ENCODE assay signal across 20 mouse cellular contexts in the genomic region with DNA sequence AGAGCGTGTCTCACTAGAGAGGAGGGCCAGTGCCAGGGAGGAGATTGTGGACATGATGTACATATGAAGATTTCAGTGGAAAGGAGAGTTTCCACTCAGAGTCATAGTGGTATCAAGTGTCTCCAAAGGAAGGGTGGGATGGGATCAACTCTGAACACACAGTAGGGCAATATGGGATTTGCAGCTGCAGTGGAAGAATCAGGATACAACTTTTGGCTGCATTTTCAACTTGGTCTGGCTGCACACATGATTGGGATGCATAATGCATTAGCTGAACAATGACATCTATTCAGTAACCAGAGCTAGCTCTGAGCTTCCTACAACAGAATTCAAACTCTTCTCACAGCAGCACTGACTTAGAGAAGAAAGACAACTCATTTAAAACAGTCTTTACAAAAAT. TPM values are rescaled to one million over a fixed set of nuclear protein-coding genes. Genes with fewer than 3 reads are reported as not detected.
A peak's percentile ranks its signal among the peaks of the same experiment; 100 is the strongest.
DNase-seq lines count a peak whose midpoint lies in the region; ATAC-seq lines count a peak whose summit lies in the region.
"Had no signal": no experiment of that assay in that cellular context is flagged by ENCODE, and none has a peak within 500 bp of the region (broad histone marks: within the 10 kb centered on the region; RNA-seq: fewer than 3 reads in every experiment).

No protein-coding gene starts in this region.

- intact Hi-C loops in left cerebral cortex, postnatal 10 days (cut with DNase I), result no loop called here

- no peak for DNase-seq in frontal cortex, postnatal 14 days (ENCODE audit: low spot score in 2 of 2)
- DNase-seq in left cerebral cortex, adult 11 months (ENCODE audit: low spot score), result peak; percentile 29
- no peak for DNase-seq in left cerebral cortex, postnatal 10 days (ENCODE audit: extremely low spot score in 1 of 2, low spot score in 2 of 2)
- peak; percentile 83 for DNase-seq in brain, adult 2 months (ENCODE audit: low read depth, low spot score)
- peak; percentile 59 for DNase-seq in layer of hippocampus, adult 9-11 months
- DNase-seq in cerebellum, postnatal 14 days, result no peak
- DNase-seq in ovary, adult 18-20 months (ENCODE audit: low spot score), result no peak
- DNase-seq: adrenal gland, adult 8-10 months; cerebellum, adult 11-12 months; heart, postnatal 10 days; kidney, adult 11 months; lung, embryonic 14.5 days; lung, postnatal 36 days; retina, postnatal 1 day; thymus, postnatal 14 days had no signal

- peak; percentile 80 for ATAC-seq in frontal cortex, adult (ENCODE audit: low TSS enrichment)
- ATAC-seq: CD4-positive, CD25-positive, alpha-beta regulatory T cell, adult 4 months; forebrain, embryonic 13.5 days; liver, embryonic 12.5 days; Patski had no signal

RNA-seq across cellular contexts. Expression of a gene that starts 30.4 kb away (rescaled TPM):
- total RNA-seq in left cerebral cortex, postnatal 10 days (2021), result 100 to 1,000 TPM; 200 to 275 TPM

Comparison
In these comparisons a context has a peak if more than half of its experiments do, and no peak if none do; other contexts are left out.
1. DNase-seq: peak in left cerebral cortex, adult 11 months (single experiment), brain, adult 2 months (single experiment) and layer of hippocampus, adult 9-11 months (single experiment); none in frontal cortex, postnatal 14 days (0 of 2), left cerebral cortex, postnatal 10 days (0 of 2), cerebellum, postnatal 14 days (0 of 2) and ovary, adult 18-20 months (single experiment).